Mouse (Mus musculus) heart, embryonic 10.5 days (tissue): ENCODE data around the gene Pibf1. TPM values are rescaled to one million over a fixed set of nuclear protein-coding genes. Genes with fewer than 3 reads are reported as not detected.
A peak's percentile ranks its signal among the peaks of the same experiment; 100 is the strongest.

Experiments used
- DNase-seq: peaks from one replicate; pipeline ENCODE4 v3.0.0-alpha.2; 2017; ENCODE audit warnings: low spot score
- H3K27ac ChIP-seq: fragments of 300-500 bp; sonication (generic); 2 replicates; pipeline ENCODE4 v1.5.1; 2016; ENCODE audit warnings: mild to moderate bottlenecking
- H3K27me3 ChIP-seq: fragments of 300-500 bp; sonication (generic); 2 replicates; pipeline ENCODE4 v1.6.1; 2016; ENCODE audit warnings: mild to moderate bottlenecking; ENCODE audit not compliant: poor library complexity, insufficient read depth, severe bottlenecking
- H3K36me3 ChIP-seq: fragments of 300-500 bp; sonication (generic); 2 replicates; pipeline ENCODE4 v1.6.1; 2016; ENCODE audit warnings: mild to moderate bottlenecking, moderate library complexity
- H3K4me1 ChIP-seq: fragments of 300-500 bp; sonication (generic); 2 replicates; pipeline ENCODE4 v1.6.1; 2016; ENCODE audit warnings: mild to moderate bottlenecking
- H3K4me3 ChIP-seq: fragments of 300-500 bp; sonication (generic); 2 replicates; pipeline ENCODE4 v1.5.1; 2016; ENCODE audit warnings: mild to moderate bottlenecking, moderate library complexity
- H3K9me3 ChIP-seq: fragments of 300-500 bp; sonication (generic); 2 replicates; pipeline ENCODE4 v1.6.1; 2016; ENCODE audit warnings: mild to moderate bottlenecking, moderate library complexity
- WGBS: fragments of 180-500 bp; shearing (Covaris S2); methylation state at CpG from one replicate; pipeline ENCODE4 v1.1.7; 2016; 5-methylcytosine and 5-hydroxymethylcytosine counted together
- polyA plus RNA-seq: library from polyadenylated mRNA; unstranded; fragments of >200 nt; fragmentation: Nextera tagmentation; extraction: Ambion mirVana; gene quantifications from 2 replicates; pipeline ENCODE4 v1.2.1, GENCODE M21; 2016

Gene Pibf1
- polyA plus RNA-seq = 16.4 and 18.5 TPM in 2 replicates

DNA sequence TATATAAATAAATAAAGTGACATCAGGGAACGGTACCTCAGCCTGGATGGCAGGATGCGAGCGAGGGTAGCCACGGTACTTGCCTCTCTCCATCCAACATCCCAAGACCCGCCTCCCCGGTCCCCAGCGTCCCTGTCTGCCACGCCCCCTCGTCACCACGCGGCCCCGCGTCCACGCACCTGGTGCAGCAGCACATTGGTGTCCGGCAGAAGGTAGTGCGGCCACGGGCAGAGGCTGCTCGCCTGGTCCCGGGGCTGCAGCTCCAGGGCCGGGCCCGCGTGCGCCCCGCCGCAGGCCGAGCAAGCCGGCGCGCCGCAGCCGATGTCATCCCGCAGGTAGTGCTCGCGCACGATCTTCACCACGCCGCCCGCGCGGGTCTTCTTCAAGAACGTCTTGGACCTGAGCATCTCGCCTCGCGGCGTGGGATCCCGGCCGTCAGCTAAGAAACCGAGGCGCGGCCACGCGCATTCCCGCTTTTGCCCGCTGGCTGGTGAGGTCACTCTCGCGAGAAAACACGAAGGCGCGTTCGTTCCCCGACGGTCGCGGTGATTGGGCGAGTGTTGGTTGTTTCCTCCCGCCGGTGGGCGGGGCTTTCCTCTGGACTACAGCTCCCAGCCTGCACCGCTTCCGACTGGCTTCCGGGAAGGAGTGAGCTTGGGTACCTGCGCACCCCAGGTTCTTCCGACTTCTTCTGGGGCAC is at the start of gene Pibf1, which contains the start of gene Dis3:
TSS of gene Pibf1 (plus strand) at position 158 of the 700 bp plus-strand sequence.
TSS of gene Dis3 (minus strand) at position 504 of the 700 bp plus-strand sequence.
- H3K27me3 ChIP-seq = no peaks in the 10 kb centered on the region
- DNase-seq = peak; percentile 99
- H3K36me3 ChIP-seq = peaks cover 62% of the 10 kb centered on the region
- H3K9me3 ChIP-seq = no peaks in the 10 kb centered on the region
- WGBS = under 1% methylated on average over 73 of the region's 73 CpGs
- peak within 1 kb of the TSS; percentile 99 for H3K4me3 ChIP-seq
- peak within 1 kb of the TSS; percentile 94 for H3K27ac ChIP-seq
- peaks cover 10% of the 10 kb centered on the region for H3K4me1 ChIP-seq

DNA sequence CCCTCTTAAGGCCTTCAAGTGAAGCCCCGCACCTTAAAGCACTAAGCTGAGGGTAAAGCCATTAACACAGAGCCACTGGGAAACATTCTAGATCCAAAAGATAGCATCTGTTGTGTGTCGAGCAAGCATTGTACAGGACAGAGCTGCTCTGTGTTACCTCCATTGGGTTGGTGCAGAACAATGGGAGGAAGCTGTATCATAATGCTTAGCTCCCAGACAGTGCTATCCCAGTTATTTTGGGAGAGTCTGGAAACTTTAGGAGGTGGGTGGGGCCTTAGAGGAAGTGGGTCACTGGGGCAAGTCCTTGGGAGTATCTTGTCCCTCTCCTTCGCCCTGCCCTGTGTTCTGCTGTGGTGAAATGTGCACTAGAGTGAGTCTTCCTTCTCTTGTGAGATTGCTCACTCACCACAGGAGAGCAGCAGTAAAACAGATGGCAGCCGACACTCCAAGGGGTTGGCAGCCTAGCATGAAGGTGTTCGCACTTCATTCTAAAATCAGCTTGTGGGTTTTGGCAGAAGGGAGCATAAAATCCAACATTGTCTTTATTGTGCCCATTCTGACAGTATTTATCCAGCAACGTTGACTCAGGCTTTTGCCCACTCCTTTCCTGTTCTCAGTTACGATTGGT is 40.2 kb upstream of the Pibf1 start:
- Histone ChIP-seq H3K27ac (no peak overlapping the region), H3K36me3 (peaks cover 74% of the 10 kb centered on the region), H3K4me3 (no peak overlapping the region), H3K27me3 (no peaks in the 10 kb centered on the region), H3K9me3 (no peaks in the 10 kb centered on the region), H3K4me1 (no peaks in the 10 kb centered on the region)
- no peak for DNase-seq
- WGBS = 87% methylated on average over 7 of the region's 7 CpGs

- H3K27me3 ChIP-seq = no peaks in the 10 kb centered on the region
- DNase-seq = no peak
- no peak overlapping the region for H3K4me3 ChIP-seq
- no peaks in the 10 kb centered on the region for H3K4me1 ChIP-seq
- H3K9me3 ChIP-seq = no peaks in the 10 kb centered on the region
- no peak overlapping the region for H3K27ac ChIP-seq
- peaks cover 74% of the 10 kb centered on the region for H3K36me3 ChIP-seq
- whole genome bisulfite sequencing = 95% methylated on average over 12 of the region's 12 CpGs
These were observed 38.6 kb upstream of the Pibf1 start for GRCm38 (mm10) chr14:99060616-99061015.

GRCm38 (mm10) chr14:99063091-99063490 is 36.1 kb upstream of the Pibf1 start:
- no peaks in the 10 kb centered on the region for H3K9me3 ChIP-seq
- 88% methylated on average over 2 of the region's 2 CpGs for WGBS
- no peak for DNase-seq
- H3K4me1 ChIP-seq = no peaks in the 10 kb centered on the region
- H3K4me3 ChIP-seq = no peak overlapping the region
- H3K36me3 ChIP-seq = peaks cover 77% of the 10 kb centered on the region
- H3K27me3 ChIP-seq = no peaks in the 10 kb centered on the region
- no peak overlapping the region for H3K27ac ChIP-seq

- Histone ChIP-seq H3K27ac (no peak overlapping the region), H3K36me3 (peaks cover 86% of the 10 kb centered on the region), H3K27me3 (no peaks in the 10 kb centered on the region), H3K4me1 (no peaks in the 10 kb centered on the region), H3K4me3 (no peak overlapping the region), H3K9me3 (no peaks in the 10 kb centered on the region)
- WGBS = 92% methylated on average over 4 of the region's 4 CpGs
- DNase-seq = no peak
These were observed 28.1 kb upstream of the Pibf1 start for GRCm38 (mm10) chr14:99071146-99071545.

DNA sequence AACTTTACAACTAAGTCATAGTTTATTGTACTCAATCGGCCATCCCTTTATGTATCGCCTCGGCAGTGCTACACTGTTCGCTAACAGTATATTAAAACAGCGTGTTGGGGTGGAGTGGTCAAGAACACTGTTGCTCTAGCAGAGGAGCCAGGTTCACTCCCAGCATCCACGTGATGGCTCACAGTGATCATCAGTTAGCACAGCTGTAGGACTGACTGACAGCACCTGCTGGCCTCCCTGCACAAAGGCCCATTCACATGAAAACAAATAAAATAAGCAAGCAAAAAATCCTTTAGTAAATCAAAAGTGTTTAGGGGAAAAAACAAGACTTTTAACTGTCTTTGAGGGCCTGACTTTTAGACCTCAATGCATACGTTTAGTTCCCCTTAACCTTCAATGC is 10.3 kb upstream of the Pibf1 start:
- H3K36me3 ChIP-seq = peaks cover 83% of the 10 kb centered on the region
- no peaks in the 10 kb centered on the region for H3K27me3 ChIP-seq
- H3K4me3 ChIP-seq = no peak overlapping the region
- H3K9me3 ChIP-seq = no peaks in the 10 kb centered on the region
- H3K27ac ChIP-seq = no peak overlapping the region
- peaks cover 3% of the 10 kb centered on the region; the same call in 1 of the 2 replicates for H3K4me1 ChIP-seq
- 94% methylated on average over 7 of the region's 7 CpGs for WGBS
- DNase-seq = no peak

GRCm38 (mm10) chr14:99099967-99100587 is 853 bp downstream of the Pibf1 start:
- Histone ChIP-seq H3K4me3 (peak overlapping the region; percentile 99), H3K9me3 (no peaks in the 10 kb centered on the region), H3K27me3 (no peaks in the 10 kb centered on the region), H3K4me1 (peaks cover 10% of the 10 kb centered on the region), H3K36me3 (peaks cover 57% of the 10 kb centered on the region), H3K27ac (peak overlapping the region; percentile 94)
- WGBS = 5% methylated on average over 20 of the region's 20 CpGs
- DNase-seq = no peak

DNA sequence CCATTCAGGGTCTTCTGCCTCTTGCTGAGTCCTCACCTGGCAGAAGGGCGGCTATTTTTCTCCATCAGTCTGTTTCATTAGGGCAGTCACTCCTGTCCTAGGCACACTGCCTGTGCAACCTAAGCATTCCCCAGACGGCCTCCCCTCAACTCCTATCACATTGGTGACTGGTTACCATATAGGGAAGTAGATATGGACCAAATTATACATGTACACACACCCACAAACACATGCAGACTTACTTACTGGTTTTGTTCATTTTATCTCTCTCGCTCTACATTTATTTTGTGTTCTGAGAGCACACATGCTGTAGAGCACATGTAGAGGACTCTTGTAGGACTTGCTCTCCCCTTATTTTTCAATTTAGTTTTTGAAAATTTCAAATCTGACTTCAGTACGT is 3.8 kb downstream of the Pibf1 start:
- Histone ChIP-seq H3K4me3 (no peak overlapping the region), H3K9me3 (no peaks in the 10 kb centered on the region), H3K36me3 (peaks cover 50% of the 10 kb centered on the region), H3K4me1 (peaks cover 10% of the 10 kb centered on the region), H3K27ac (no peak overlapping the region), H3K27me3 (no peaks in the 10 kb centered on the region)
- 87% methylated on average over 4 of the region's 4 CpGs for WGBS
- no peak for DNase-seq

- H3K27me3 ChIP-seq = no peaks in the 10 kb centered on the region
- H3K27ac ChIP-seq = no peak overlapping the region
- H3K36me3 ChIP-seq = peaks cover 61% of the 10 kb centered on the region
- no peaks in the 10 kb centered on the region for H3K9me3 ChIP-seq
- WGBS = 81% methylated on average over 6 of the region's 6 CpGs
- no peak overlapping the region for H3K4me3 ChIP-seq
- H3K4me1 ChIP-seq = 0 out of 2 replicates have a peak, but pooled peaks cover 3% of the 10 kb centered on the region
- no peak for DNase-seq
These were observed 5.4 kb downstream of the Pibf1 start for GRCm38 (mm10) chr14:99104542-99105123.

- H3K4me1 ChIP-seq = no peaks in the 10 kb centered on the region
- H3K4me3 ChIP-seq = no peak overlapping the region
- no peaks in the 10 kb centered on the region for H3K9me3 ChIP-seq
- no peak overlapping the region for H3K27ac ChIP-seq
- peaks cover 73% of the 10 kb centered on the region for H3K36me3 ChIP-seq
- WGBS = 80% methylated on average over 2 of the region's 2 CpGs
- no peak for DNase-seq
- no peaks in the 10 kb centered on the region for H3K27me3 ChIP-seq
These were observed 7.4 kb downstream of the Pibf1 start for GRCm38 (mm10) chr14:99106671-99107070.

- 83% methylated on average over 2 of the region's 2 CpGs for WGBS
These were observed 8.5 kb downstream of the Pibf1 start for GRCm38 (mm10) chr14:99107631-99108187.

DNA sequence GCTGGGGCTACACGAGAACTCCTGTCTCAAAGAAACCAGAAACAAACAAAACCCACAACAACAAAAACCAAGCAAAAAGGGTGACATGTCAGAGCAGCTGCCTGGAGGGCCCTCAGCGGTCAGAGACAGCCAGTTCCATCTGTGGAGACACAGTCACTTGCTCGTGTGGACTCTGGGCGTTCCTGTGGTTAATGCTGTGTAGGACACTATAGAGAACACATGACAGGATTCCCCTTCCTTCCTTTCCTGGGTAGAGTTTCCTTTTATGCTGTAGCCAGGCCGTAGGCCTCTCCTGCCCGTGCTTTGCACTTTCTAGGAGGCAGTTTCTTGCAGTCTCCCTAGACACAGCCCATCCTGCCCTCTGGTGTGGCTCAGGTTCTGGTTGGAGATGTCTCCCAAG is 9.5 kb downstream of the Pibf1 start:
- Histone ChIP-seq H3K4me1 (no peaks in the 10 kb centered on the region), H3K4me3 (no peak overlapping the region), H3K36me3 (peaks cover 71% of the 10 kb centered on the region), H3K9me3 (no peaks in the 10 kb centered on the region), H3K27me3 (no peaks in the 10 kb centered on the region), H3K27ac (no peak overlapping the region)
- WGBS = 91% methylated on average over 6 of the region's 6 CpGs
- no peak for DNase-seq

More at GRCm38 (mm10) chr14:99107631-99108187, 8.5 kb downstream of the Pibf1 start:
- Histone ChIP-seq H3K4me3 (no peak overlapping the region), H3K27me3 (no peaks in the 10 kb centered on the region), H3K36me3 (peaks cover 71% of the 10 kb centered on the region), H3K4me1 (no peaks in the 10 kb centered on the region), H3K27ac (no peak overlapping the region), H3K9me3 (no peaks in the 10 kb centered on the region)
- DNase-seq = no peak
